Mouse (Mus musculus): Measurements from ENCODE around the gene Spib. TPM values are rescaled to one million over a fixed set of nuclear protein-coding genes. Genes with fewer than 3 reads are reported as not detected.

Gene Spib
- polyA plus RNA-seq, 1 experiment from 2014 or later = 0.60 TPM

- WGBS = 21% methylated on average over 5 of the region's 5 CpGs
- H3K36me3 ChIP-seq = peaks cover 42% of the 10 kb centered on the region
- no peak overlapping the region for H3K27ac ChIP-seq
Measured at GRCm38 (mm10) chr7:44547725-44548124, 15.9 kb upstream of the Spib start.

GRCm38 (mm10) chr7:44547041-44547440, 15.2 kb upstream of the Spib start:
- H3K36me3 ChIP-seq = peaks cover 43% of the 10 kb centered on the region
- WGBS = 97% methylated on average over 13 of the region's 13 CpGs
- peak overlapping the region; percentile 84 for H3K4me2 ChIP-seq
- peaks cover 14% of the 10 kb centered on the region for H3K4me1 ChIP-seq
- H3K4me3 ChIP-seq = peak overlapping the region; percentile 71
- no peaks in the 10 kb centered on the region for H3K27me3 ChIP-seq
- no peaks in the 10 kb centered on the region; the same call in 1 of the 2 replicates for H3K9me3 ChIP-seq
- H3K27ac ChIP-seq = no peak overlapping the region
- ATAC-seq (ENCODE audit: insufficient number of reproducible peaks, insufficient read depth, low FRiP score, low TSS enrichment, low read depth) = no peak
- peak overlapping the region; percentile 78 for H3K9ac ChIP-seq

More at GRCm38 (mm10) chr7:44547725-44548124, 15.9 kb upstream of the Spib start:
- no peak for ATAC-seq (ENCODE audit: insufficient number of reproducible peaks, insufficient read depth, low FRiP score, low TSS enrichment, low read depth)
- Histone ChIP-seq H3K9me3 (no peaks in the 10 kb centered on the region; the same call in 1 of the 2 replicates), H3K9ac (peak overlapping the region; percentile 78), H3K4me2 (peak overlapping the region; percentile 84), H3K27me3 (no peaks in the 10 kb centered on the region), H3K4me3 (peak overlapping the region; percentile 71), H3K4me1 (peaks cover 19% of the 10 kb centered on the region)

GRCm38 (mm10) chr7:44546274-44546673, 14.4 kb upstream of the Spib start:
- no peak for ATAC-seq (ENCODE audit: insufficient number of reproducible peaks, insufficient read depth, low FRiP score, low TSS enrichment, low read depth)
- Histone ChIP-seq H3K4me2 (no peak overlapping the region), H3K27ac (no peak overlapping the region), H3K36me3 (peaks cover 43% of the 10 kb centered on the region), H3K27me3 (no peaks in the 10 kb centered on the region), H3K9ac (no peak overlapping the region), H3K9me3 (no peaks in the 10 kb centered on the region; the same call in 1 of the 2 replicates), H3K4me3 (no peak overlapping the region), H3K4me1 (peaks cover 14% of the 10 kb centered on the region)
- 98% methylated on average over 3 of the region's 3 CpGs for WGBS

GRCm38 (mm10) chr7:44543071-44543470, 11.2 kb upstream of the Spib start:
- Histone ChIP-seq H3K4me2 (no peak overlapping the region), H3K4me1 (peaks cover 14% of the 10 kb centered on the region), H3K9me3 (no peaks in the 10 kb centered on the region; the same call in 1 of the 2 replicates), H3K27me3 (no peaks in the 10 kb centered on the region), H3K36me3 (peaks cover 55% of the 10 kb centered on the region), H3K27ac (no peak overlapping the region), H3K9ac (0 out of 2 replicates have a peak overlapping the region, but pooled peaks have one; percentile 11), H3K4me3 (no peak overlapping the region)
- no peak for ATAC-seq (ENCODE audit: insufficient number of reproducible peaks, insufficient read depth, low FRiP score, low TSS enrichment, low read depth)
- 73% methylated on average over 12 of the region's 12 CpGs for WGBS

GRCm38 (mm10) chr7:44542555-44542954, 10.7 kb upstream of the Spib start:
- ATAC-seq (ENCODE audit: insufficient number of reproducible peaks, insufficient read depth, low FRiP score, low TSS enrichment, low read depth) = no peak
- Histone ChIP-seq H3K4me3 (no peak overlapping the region), H3K27me3 (no peaks in the 10 kb centered on the region), H3K4me2 (no peak overlapping the region), H3K27ac (no peak overlapping the region), H3K9me3 (no peaks in the 10 kb centered on the region; the same call in 1 of the 2 replicates), H3K9ac (no peak overlapping the region), H3K36me3 (peaks cover 60% of the 10 kb centered on the region), H3K4me1 (peaks cover 9% of the 10 kb centered on the region)
- WGBS = 93% methylated on average over 11 of the region's 11 CpGs

- WGBS = 93% methylated on average over 41 of the region's 41 CpGs
- no peaks in the 10 kb centered on the region for H3K9me3 ChIP-seq
- no peak overlapping the region for H3K27ac ChIP-seq
- peaks cover 92% of the 10 kb centered on the region for H3K36me3 ChIP-seq
- H3K4me1 ChIP-seq = no peaks in the 10 kb centered on the region
- no peaks in the 10 kb centered on the region for H3K27me3 ChIP-seq
- H3K4me2 ChIP-seq = no peak overlapping the region
- no peak overlapping the region for H3K9ac ChIP-seq
- no peak overlapping the region for H3K4me3 ChIP-seq
- ATAC-seq (ENCODE audit: insufficient number of reproducible peaks, insufficient read depth, low FRiP score, low TSS enrichment, low read depth) = no peak
Measured at GRCm38 (mm10) chr7:44538756-44539624, 7.1 kb upstream of the Spib start.

- H3K27me3 ChIP-seq = no peaks in the 10 kb centered on the region
- H3K36me3 ChIP-seq = peaks cover 99% of the 10 kb centered on the region
- no peak overlapping the region for H3K4me2 ChIP-seq
- H3K9ac ChIP-seq = no peak overlapping the region
- WGBS = 91% methylated on average over 13 of the region's 13 CpGs
- no peak overlapping the region for H3K27ac ChIP-seq
- H3K4me3 ChIP-seq = no peak overlapping the region
- no peak for ATAC-seq (ENCODE audit: insufficient number of reproducible peaks, insufficient read depth, low FRiP score, low TSS enrichment, low read depth)
- no peaks in the 10 kb centered on the region for H3K9me3 ChIP-seq
- H3K4me1 ChIP-seq = no peaks in the 10 kb centered on the region
Measured at GRCm38 (mm10) chr7:44537496-44537895, 5.6 kb upstream of the Spib start.

GRCm38 (mm10) chr7:44537009-44537408, 5.1 kb upstream of the Spib start:
- Histone ChIP-seq H3K4me2 (no peak overlapping the region), H3K27ac (no peak overlapping the region), H3K36me3 (peaks cover 98% of the 10 kb centered on the region), H3K4me1 (no peaks in the 10 kb centered on the region), H3K4me3 (no peak overlapping the region), H3K9me3 (no peaks in the 10 kb centered on the region), H3K9ac (no peak overlapping the region), H3K27me3 (no peaks in the 10 kb centered on the region)
- ATAC-seq (ENCODE audit: insufficient number of reproducible peaks, insufficient read depth, low FRiP score, low TSS enrichment, low read depth) = no peak
- WGBS = 88% methylated on average over 7 of the region's 7 CpGs

- no peak overlapping the region for H3K4me3 ChIP-seq
- H3K27ac ChIP-seq = no peak overlapping the region
- no peaks in the 10 kb centered on the region for H3K9me3 ChIP-seq
- H3K4me2 ChIP-seq = no peak overlapping the region
- no peak overlapping the region for H3K9ac ChIP-seq
- WGBS = 85% methylated on average over 6 of the region's 6 CpGs
- no peaks in the 10 kb centered on the region for H3K27me3 ChIP-seq
- H3K36me3 ChIP-seq = peaks cover 94% of the 10 kb centered on the region
- no peak for ATAC-seq (ENCODE audit: insufficient number of reproducible peaks, insufficient read depth, low FRiP score, low TSS enrichment, low read depth)
- H3K4me1 ChIP-seq = no peaks in the 10 kb centered on the region
Measured at GRCm38 (mm10) chr7:44536590-44536968, 4.7 kb upstream of the Spib start.

- ATAC-seq (ENCODE audit: insufficient number of reproducible peaks, insufficient read depth, low FRiP score, low TSS enrichment, low read depth) = no peak
- no peak overlapping the region for H3K4me2 ChIP-seq
- H3K9me3 ChIP-seq = no peaks in the 10 kb centered on the region
- no peak overlapping the region for H3K4me3 ChIP-seq
- H3K36me3 ChIP-seq = peaks cover 87% of the 10 kb centered on the region
- no peaks in the 10 kb centered on the region for H3K4me1 ChIP-seq
- H3K9ac ChIP-seq = no peak overlapping the region
- 92% methylated on average over 27 of the region's 27 CpGs for WGBS
- H3K27me3 ChIP-seq = no peaks in the 10 kb centered on the region
- no peak overlapping the region for H3K27ac ChIP-seq
Measured at GRCm38 (mm10) chr7:44535657-44536589, 4.1 kb upstream of the Spib start.

GRCm38 (mm10) chr7:44534656-44535441, 3.0 kb upstream of the Spib start:
- H3K4me1 ChIP-seq = no peaks in the 10 kb centered on the region
- H3K9ac ChIP-seq = no peak overlapping the region
- H3K9me3 ChIP-seq = no peaks in the 10 kb centered on the region
- no peak overlapping the region for H3K4me2 ChIP-seq
- no peak for ATAC-seq (ENCODE audit: insufficient number of reproducible peaks, insufficient read depth, low FRiP score, low TSS enrichment, low read depth)
- H3K27ac ChIP-seq = no peak overlapping the region
- H3K27me3 ChIP-seq = peaks cover 4% of the 10 kb centered on the region; the same call in 1 of the 2 replicates
- peaks cover 76% of the 10 kb centered on the region for H3K36me3 ChIP-seq
- WGBS = 87% methylated on average over 19 of the region's 19 CpGs
- no peak overlapping the region for H3K4me3 ChIP-seq

Measured in embryonic facial prominence, embryonic 13.5 days (tissue).